Mouse (Mus musculus) ovary, postnatal 10 days (tissue): ENCODE measurements around the gene Hsf2bp.

ENCODE experiments used
- DNase-seq: peaks from one replicate; pipeline ENCODE4 v3.0.0; 2022; ENCODE audit warnings: low spot score

Gene Hsf2bp

GRCm38 (mm10) chr17:31935841-31936240 lies 100.3 kb downstream of the Hsf2bp start:
- no peak for DNase-seq

- DNase-seq, result no peak
These were observed 100.9 kb downstream of the Hsf2bp start for GRCm38 (mm10) chr17:31935091-31935830.

GRCm38 (mm10) chr17:31933956-31934355 lies 102.2 kb downstream of the Hsf2bp start:
- no peak for DNase-seq

- DNase-seq, result no peak
These were observed 104.7 kb downstream of the Hsf2bp start for GRCm38 (mm10) chr17:31931499-31931898.

GRCm38 (mm10) chr17:31929844-31930715 lies 106.1 kb downstream of the Hsf2bp start:
- no peak for DNase-seq

- DNase-seq, result no peak
These were observed 107.1 kb downstream of the Hsf2bp start for GRCm38 (mm10) chr17:31929032-31929431.

- no peak for DNase-seq
These were observed 108.1 kb downstream of the Hsf2bp start for GRCm38 (mm10) chr17:31927895-31928626.

GRCm38 (mm10) chr17:31924229-31924628 lies 111.9 kb downstream of the Hsf2bp start:
- DNase-seq, result no peak

- no peak for DNase-seq
These were observed 112.7 kb downstream of the Hsf2bp start for GRCm38 (mm10) chr17:31923310-31923970.

GRCm38 (mm10) chr17:31920589-31921190 lies 115.5 kb downstream of the Hsf2bp start:
- no peak for DNase-seq

GRCm38 (mm10) chr17:31919599-31919998 lies 116.5 kb downstream of the Hsf2bp start:
- DNase-seq, result no peak

GRCm38 (mm10) chr17:31918374-31918773 lies 117.8 kb downstream of the Hsf2bp start:
- DNase-seq, result no peak

- no peak for DNase-seq
These were observed 119.7 kb downstream of the Hsf2bp start for GRCm38 (mm10) chr17:31916461-31916775.

- DNase-seq, result no peak
These were observed 120.2 kb downstream of the Hsf2bp start for GRCm38 (mm10) chr17:31915756-31916460.

- DNase-seq, result no peak
These were observed 121.8 kb downstream of the Hsf2bp start for GRCm38 (mm10) chr17:31914323-31914722.

- no peak for DNase-seq
These were observed 123.1 kb downstream of the Hsf2bp start for GRCm38 (mm10) chr17:31912881-31913662.

GRCm38 (mm10) chr17:31912387-31912786 lies 123.8 kb downstream of the Hsf2bp start:
- no peak for DNase-seq

- DNase-seq, result no peak
These were observed 127.2 kb downstream of the Hsf2bp start for GRCm38 (mm10) chr17:31908966-31909365.

- no peak for DNase-seq
These were observed 129.7 kb downstream of the Hsf2bp start for GRCm38 (mm10) chr17:31906441-31906840.

GRCm38 (mm10) chr17:31905791-31906211 lies 130.3 kb downstream of the Hsf2bp start:
- DNase-seq, result no peak
